Mouse (Mus musculus): ENCODE measurements around the gene Cask.

DNA sequence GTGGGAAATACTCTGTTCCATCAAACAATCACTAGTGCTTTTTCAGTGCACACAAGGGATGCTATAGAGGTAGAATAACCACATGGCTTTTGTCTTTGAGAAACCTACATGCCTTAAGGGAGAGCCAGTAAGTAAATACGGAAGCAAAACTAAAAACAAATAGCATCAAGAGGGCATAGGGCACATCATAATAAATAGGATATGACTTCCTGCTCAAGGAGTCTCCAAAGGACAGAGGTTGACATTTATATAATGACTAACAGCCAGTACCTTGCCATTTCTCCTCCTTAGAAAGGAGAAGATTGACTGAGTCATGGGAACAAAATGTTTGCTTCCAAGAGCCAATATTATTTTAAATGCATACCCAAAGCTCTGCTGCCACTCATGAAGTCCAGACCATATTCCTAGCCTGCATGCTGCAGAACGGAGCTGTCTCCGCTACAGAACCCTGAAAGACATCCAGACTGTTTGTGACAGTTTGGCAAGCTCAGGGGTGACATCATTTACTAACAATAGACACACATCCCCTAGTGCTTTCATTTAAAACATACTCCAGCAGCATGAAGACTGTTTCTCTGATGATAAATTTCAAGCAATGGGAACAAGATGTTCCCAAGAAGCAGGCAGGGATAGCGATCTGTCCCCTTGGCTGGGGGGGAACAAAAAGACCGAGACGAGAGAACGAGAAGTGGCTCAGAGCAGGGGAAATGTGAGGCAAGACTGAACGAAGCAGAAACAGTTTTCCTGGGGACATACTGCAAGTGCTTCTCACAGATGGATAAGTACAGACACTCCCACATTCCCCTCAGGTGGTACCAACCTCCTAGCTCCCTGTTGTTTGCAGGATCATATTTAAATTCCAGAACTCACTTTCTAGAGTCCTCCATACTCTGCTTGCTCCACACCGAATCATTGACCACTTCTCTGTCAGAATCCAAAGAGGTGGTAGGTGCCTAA, 381.7 kb downstream of the Cask start:
- TF ChIP-seq CTCF (IDR thresholded peaks at IDR 0.05; ENCODE audit: control insufficient read depth, insufficient read depth, low read length) (no peak), POLR2A (IDR thresholded peaks at IDR 0.05; ENCODE audit: borderline replicate concordance, control insufficient read depth, low read depth, low read length) (no peak)
